Mouse (Mus musculus): ENCODE measurements around the gene Hspb11. TPM values are rescaled to one million over a fixed set of nuclear protein-coding genes. Genes with fewer than 3 reads are reported as not detected.

The Hspb11 gene
- polyA plus RNA-seq, 1 experiment: 4.2 TPM

DNA sequence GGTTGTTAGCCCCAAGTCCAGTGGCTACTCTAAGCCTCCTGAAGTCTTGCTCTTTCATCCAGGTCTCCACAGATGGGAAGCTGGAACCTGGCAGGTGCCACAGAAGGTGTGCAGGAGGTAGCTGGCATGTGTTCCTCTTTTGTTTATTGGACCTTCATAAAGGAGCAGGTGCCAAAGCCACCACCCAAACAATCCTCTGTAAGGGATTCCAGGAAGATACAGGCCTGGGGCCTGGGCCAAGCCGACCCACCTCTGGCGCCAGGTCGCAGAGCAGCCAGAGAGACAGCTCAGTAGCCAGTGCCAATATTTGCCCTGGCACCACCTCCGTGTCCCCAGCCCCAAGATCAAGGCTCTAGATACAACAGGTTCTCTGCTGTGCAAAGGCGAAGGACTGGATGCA is 31.9 kb upstream of the Hspb11 start:
- DNase-seq: no peak
- no peak overlapping the region for H3K4me3 ChIP-seq (replicated peaks; ENCODE audit: extremely low read depth, low read depth, low read length)
- WGBS: 66% methylated on average over 5 of the region's 5 CpGs
- H3K4me1 ChIP-seq (ENCODE audit: control insufficient read depth, insufficient read depth, low read length): peaks cover 4% of the 10 kb centered on the region; the same call in 1 of the 2 replicates
- TF ChIP-seq CTCF (IDR thresholded peaks at IDR 0.05; ENCODE audit: insufficient read depth, low read length): no peak
- TF ChIP-seq POLR2A (IDR thresholded peaks at IDR 0.05; ENCODE audit: borderline replicate concordance, extremely low read depth, low read depth, low read length): no peak

DNA sequence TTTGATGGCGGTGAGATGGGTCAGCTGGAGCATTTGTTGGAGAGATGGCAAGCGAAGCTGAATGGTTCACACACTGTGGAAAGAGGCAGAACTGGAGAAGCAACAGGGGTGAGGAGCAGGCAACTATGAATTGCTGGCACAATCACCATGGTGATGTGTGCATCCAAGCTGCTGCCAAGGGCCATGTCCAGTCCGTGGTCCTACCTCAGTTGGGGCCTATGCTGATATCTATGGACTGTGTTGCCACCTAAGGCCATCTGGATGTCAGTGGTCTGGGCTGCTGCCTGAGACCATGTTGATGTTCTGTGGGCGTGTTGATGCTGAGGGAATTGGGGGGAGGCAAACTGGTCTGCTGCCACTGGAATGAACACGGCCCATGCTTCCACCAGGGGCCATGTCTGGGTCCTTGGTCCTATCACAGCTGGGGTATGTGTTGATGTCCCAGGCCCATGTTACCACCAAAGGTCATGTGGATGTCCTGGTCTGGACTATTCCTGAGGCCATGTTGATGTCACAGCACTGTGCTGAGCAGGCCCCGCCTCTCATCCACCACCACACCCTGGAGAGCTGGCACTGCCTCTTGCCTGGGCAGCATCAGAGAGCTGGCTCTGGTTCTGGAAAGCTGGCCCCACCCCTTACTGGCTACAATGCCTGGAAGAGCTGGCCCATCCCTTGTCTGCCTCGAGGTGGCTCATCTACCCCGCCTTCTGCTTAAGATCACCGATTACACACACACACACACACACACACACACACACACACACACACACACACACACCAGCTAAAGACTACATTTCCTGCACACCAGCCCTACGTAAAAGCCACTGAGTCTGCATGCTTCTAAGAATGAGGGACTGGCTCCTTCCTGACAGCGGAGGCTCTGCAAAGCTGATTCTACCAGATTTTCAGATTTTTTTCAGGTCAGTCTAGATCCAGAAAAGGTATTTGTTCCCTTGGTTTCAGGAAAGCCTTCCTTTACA is 29.9 kb upstream of the Hspb11 start:
- 60% methylated on average over 11 of the region's 11 CpGs for WGBS
- no peaks in the 10 kb centered on the region for H3K4me1 ChIP-seq (ENCODE audit: control insufficient read depth, insufficient read depth, low read length)
- no peak overlapping the region for H3K4me3 ChIP-seq (replicated peaks; ENCODE audit: extremely low read depth, low read depth, low read length)
- DNase-seq: peak; percentile 52
- TF ChIP-seq POLR2A (IDR thresholded peaks at IDR 0.05; ENCODE audit: borderline replicate concordance, extremely low read depth, low read depth, low read length): no peak
- TF ChIP-seq CTCF (IDR thresholded peaks at IDR 0.05; ENCODE audit: insufficient read depth, low read length): no peak

DNA sequence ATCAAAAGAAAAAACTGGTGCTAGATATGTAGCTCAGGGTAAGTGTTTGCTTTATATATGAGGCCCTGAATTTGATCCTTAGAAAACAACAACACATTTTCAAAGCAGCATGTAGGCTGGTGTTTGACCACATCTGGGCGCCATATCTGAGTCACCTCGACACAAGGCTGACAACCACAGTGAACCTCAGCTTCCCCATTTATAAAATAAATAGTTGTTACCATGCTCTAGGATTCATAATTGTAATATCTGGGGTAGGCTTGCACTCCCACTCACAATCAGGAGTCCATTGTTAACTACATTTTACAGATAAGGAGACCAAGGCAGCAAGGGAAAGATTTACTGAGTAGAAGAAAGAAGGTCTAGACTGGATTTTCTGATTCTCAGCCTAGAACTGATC is 27.1 kb upstream of the Hspb11 start:
- WGBS: 74% methylated on average over 2 of the region's 2 CpGs
- Histone ChIP-seq H3K4me3 (replicated peaks; ENCODE audit: extremely low read depth, low read depth, low read length) (no peak overlapping the region), H3K4me1 (ENCODE audit: control insufficient read depth, insufficient read depth, low read length) (no peaks in the 10 kb centered on the region)
- no peak for DNase-seq
- TF ChIP-seq POLR2A (IDR thresholded peaks at IDR 0.05; ENCODE audit: borderline replicate concordance, extremely low read depth, low read depth, low read length) (no peak), CTCF (IDR thresholded peaks at IDR 0.05; ENCODE audit: insufficient read depth, low read length) (no peak)

- TF ChIP-seq POLR2A (IDR thresholded peaks at IDR 0.05; ENCODE audit: borderline replicate concordance, extremely low read depth, low read depth, low read length): no peak
- TF ChIP-seq CTCF (IDR thresholded peaks at IDR 0.05; ENCODE audit: insufficient read depth, low read length): no peak
- WGBS: 51% methylated on average over 3 of the region's 3 CpGs
- DNase-seq: no peak
Observed at GRCm38 (mm10) chr4:107232219-107232618, 21.2 kb upstream of the Hspb11 start.

DNA sequence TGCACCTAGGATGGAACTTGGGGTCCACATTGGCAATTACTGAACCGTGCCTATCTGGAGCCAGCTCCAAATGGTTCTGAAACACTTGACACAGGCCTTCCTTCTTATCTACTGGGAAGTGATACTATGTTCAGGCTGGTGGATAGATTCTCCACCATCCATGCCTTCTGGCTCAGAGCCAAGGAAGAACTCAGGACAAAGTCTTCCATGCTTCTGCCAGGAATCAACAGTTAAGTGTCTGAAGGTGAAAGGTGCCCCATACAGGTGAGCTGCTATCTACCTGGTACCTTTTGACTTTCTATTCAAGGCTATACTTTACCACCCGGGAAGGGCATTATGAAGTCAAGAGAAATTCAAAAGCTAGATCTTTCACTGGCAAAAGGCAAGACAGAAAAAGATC is 15.1 kb upstream of the Hspb11 start:
- DNase-seq: no peak
- Histone ChIP-seq H3K4me1 (ENCODE audit: control insufficient read depth, insufficient read depth, low read length) (no peaks in the 10 kb centered on the region), H3K4me3 (replicated peaks; ENCODE audit: extremely low read depth, low read depth, low read length) (no peak overlapping the region)
- WGBS: 93% methylated on average over 2 of the region's 2 CpGs
- TF ChIP-seq POLR2A (IDR thresholded peaks at IDR 0.05; ENCODE audit: borderline replicate concordance, extremely low read depth, low read depth, low read length) (no peak), CTCF (IDR thresholded peaks at IDR 0.05; ENCODE audit: insufficient read depth, low read length) (no peak)

More at GRCm38 (mm10) chr4:107232219-107232618, 21.2 kb upstream of the Hspb11 start:
- Histone ChIP-seq H3K4me1 (ENCODE audit: control insufficient read depth, insufficient read depth, low read length) (no peaks in the 10 kb centered on the region), H3K4me3 (replicated peaks; ENCODE audit: extremely low read depth, low read depth, low read length) (no peak overlapping the region)

DNA sequence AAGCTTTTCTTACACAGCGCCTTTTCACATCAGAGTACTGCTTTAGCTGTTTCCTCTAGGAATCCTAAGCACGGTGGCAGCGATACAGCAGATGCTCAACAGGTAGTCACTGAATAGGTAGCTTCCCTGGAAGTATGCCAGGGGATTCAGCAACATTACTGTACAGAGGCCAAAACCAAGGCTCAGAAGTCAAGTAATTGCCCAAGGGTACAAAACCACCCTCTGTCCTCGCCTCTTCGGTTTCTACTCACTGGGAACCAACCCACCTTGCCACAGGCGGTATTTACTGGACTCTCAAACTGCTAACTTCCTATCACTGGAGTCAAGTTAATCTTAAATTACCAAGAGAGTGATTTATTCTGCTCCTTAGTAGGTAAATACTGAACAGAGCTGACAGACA is 13.2 kb upstream of the Hspb11 start:
- WGBS: 95% methylated on average over 6 of the region's 6 CpGs
- DNase-seq: no peak

DNA sequence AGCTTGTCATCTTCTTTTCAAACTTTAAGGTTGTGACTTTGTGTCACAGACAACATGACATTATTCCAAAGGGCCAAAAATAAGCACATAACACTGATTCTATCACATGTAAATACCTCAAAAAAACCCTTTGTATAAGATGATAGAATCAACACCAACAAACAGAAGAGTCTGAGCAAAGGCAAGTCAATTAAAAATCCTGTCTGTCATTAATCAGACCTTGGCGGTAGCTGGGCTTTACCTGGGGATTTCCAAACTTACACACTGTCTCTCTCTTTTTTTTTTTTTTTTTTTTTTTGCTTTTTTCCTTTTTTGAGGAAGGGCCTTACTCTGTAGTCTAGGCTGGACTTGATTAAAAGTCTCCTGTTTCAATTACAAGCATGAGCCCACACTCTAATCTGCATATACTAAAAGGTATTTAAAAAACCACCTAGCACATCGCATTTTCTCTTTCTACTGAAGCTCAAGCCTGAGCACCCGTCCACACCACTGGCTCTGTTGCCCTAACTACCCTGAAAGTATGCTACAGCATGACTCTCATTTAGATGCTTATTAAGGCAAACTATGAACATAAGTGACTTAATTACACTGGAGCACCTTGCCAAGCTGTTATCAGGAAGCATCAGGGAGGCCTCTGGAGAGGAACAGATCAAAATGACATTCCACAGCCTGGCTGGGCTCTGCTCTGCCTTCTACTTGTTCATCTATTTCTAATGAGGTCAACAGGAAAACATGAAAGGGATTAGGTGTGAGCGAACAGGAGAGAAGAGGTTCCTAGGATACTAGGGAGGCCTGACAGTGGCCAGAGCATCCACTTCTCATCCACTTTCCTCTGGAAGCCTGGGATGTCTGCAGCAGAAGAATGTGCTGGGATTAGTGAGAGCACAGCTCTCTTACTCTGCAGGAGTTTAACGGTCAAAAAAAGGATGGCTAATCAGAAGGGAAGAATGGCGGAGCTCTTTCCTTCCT is 9.7 kb upstream of the Hspb11 start:
- no peak for TF ChIP-seq CTCF (IDR thresholded peaks at IDR 0.05; ENCODE audit: insufficient read depth, low read length)
- no peak for TF ChIP-seq POLR2A (IDR thresholded peaks at IDR 0.05; ENCODE audit: borderline replicate concordance, extremely low read depth, low read depth, low read length)
- no peak for DNase-seq
- no peak overlapping the region for H3K4me3 ChIP-seq (replicated peaks; ENCODE audit: extremely low read depth, low read depth, low read length)
- 66% methylated on average over 6 of the region's 6 CpGs for WGBS
- H3K4me1 ChIP-seq (ENCODE audit: control insufficient read depth, insufficient read depth, low read length): peaks cover 10% of the 10 kb centered on the region

More for the DNA sequence above, 13.2 kb upstream of the Hspb11 start:
- Histone ChIP-seq H3K4me1 (ENCODE audit: control insufficient read depth, insufficient read depth, low read length) (peaks cover under 1% of the 10 kb centered on the region), H3K4me3 (replicated peaks; ENCODE audit: extremely low read depth, low read depth, low read length) (no peak overlapping the region)
- TF ChIP-seq POLR2A (IDR thresholded peaks at IDR 0.05; ENCODE audit: borderline replicate concordance, extremely low read depth, low read depth, low read length) (no peak), CTCF (IDR thresholded peaks at IDR 0.05; ENCODE audit: insufficient read depth, low read length) (no peak)

GRCm38 (mm10) chr4:107245368-107245767 is 8.0 kb upstream of the Hspb11 start:
- 33% methylated on average over 2 of the region's 2 CpGs for WGBS
- no peak for DNase-seq
- TF ChIP-seq CTCF (IDR thresholded peaks at IDR 0.05; ENCODE audit: insufficient read depth, low read length) (no peak), POLR2A (IDR thresholded peaks at IDR 0.05; ENCODE audit: borderline replicate concordance, extremely low read depth, low read depth, low read length) (no peak)
- Histone ChIP-seq H3K4me1 (ENCODE audit: control insufficient read depth, insufficient read depth, low read length) (peaks cover 10% of the 10 kb centered on the region), H3K4me3 (replicated peaks; ENCODE audit: extremely low read depth, low read depth, low read length) (no peak overlapping the region)

DNA sequence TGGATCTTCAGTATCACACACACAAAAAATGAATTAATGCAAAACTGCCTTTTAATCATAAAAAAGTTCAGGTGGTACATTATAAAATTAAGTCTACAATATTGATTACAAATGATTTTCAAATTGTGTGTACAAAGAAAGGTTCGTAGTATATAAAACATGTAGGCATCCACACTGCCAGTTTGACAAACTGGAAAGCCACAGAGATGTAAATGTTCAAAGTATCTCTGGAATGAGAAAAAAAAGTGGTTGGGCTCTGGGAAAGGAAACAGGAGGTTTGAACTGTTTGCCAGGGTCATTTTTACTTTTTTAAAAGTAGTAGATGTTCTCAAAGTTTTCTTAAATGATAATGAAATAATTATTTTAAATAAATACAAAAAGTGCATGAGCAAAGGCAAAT is 7.4 kb upstream of the Hspb11 start:
- no peak for DNase-seq
- 62% methylated on average over 1 of the region's 1 CpGs for WGBS
- H3K4me1 ChIP-seq (ENCODE audit: control insufficient read depth, insufficient read depth, low read length): peaks cover 10% of the 10 kb centered on the region
- no peak for TF ChIP-seq CTCF (IDR thresholded peaks at IDR 0.05; ENCODE audit: insufficient read depth, low read length)
- TF ChIP-seq POLR2A (IDR thresholded peaks at IDR 0.05; ENCODE audit: borderline replicate concordance, extremely low read depth, low read depth, low read length): no peak
- H3K4me3 ChIP-seq (replicated peaks; ENCODE audit: extremely low read depth, low read depth, low read length): no peak overlapping the region
